Mouse (Mus musculus): ENCODE measurements around the gene Gtf2f2.

DNA sequence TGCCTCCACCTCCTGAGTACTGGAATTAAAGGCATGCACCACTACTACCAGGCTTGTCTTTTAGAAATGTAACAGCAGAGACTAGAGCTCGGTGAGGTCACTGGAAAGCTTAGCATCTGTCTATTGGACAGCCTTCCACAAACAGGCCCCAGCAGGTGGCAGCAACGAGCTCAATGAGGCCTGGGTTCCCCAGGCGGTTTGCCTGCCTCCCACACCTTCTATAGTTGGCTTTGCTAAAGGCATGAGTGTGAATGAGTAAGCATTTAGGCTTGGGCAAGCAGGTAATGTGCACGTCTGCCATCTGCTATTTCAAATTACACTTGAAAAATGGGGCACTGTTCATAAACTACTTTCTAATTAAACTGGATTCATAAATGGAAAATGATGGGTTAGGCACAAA, 111.1 kb downstream of the Gtf2f2 start:
- TF ChIP-seq POLR2A (IDR thresholded peaks at IDR 0.05; ENCODE audit: borderline replicate concordance, control insufficient read depth, low read depth, low read length), result no peak
- TF ChIP-seq CTCF (IDR thresholded peaks at IDR 0.05; ENCODE audit: control insufficient read depth, insufficient read depth, low read length), result peak; percentile 74
